25 mouse cellular contexts compared by ENCODE assay signal in genomic region chr4:129292831-129293230, GRCm38 (mm10). TPM values are rescaled to one million over a fixed set of nuclear protein-coding genes. Genes with fewer than 3 reads are reported as not detected.
DNase-seq lines count a peak whose midpoint lies in the region; ATAC-seq and TF ChIP-seq lines count a peak whose summit lies in the region.
"Had no signal": no experiment of that assay in that cellular context is flagged by ENCODE, and none has a peak within 500 bp of the region (broad histone marks: within the 10 kb centered on the region; RNA-seq: fewer than 3 reads in every experiment).

No protein-coding gene starts in this region.

- H3K9ac ChIP-seq in hindbrain, embryonic 13.5 days, result 0 out of 2 replicates have a peak overlapping the region, but pooled peaks have one; percentile 19
- no peak overlapping the region for H3K9ac ChIP-seq in hindbrain, postnatal 0 days (replicated peaks; ENCODE audit: low read length)
- H3K9ac ChIP-seq in MEL (ENCODE audit: control insufficient read depth, low read depth, low read length, poor library complexity, severe bottlenecking), result no peak overlapping the region
- H3K9ac ChIP-seq: embryonic facial prominence, embryonic 15.5 days; forebrain, embryonic 13.5 days; hindbrain, embryonic 15.5 days; liver, embryonic 12.5 days; liver, postnatal 0 days had no signal

- no peak for TF ChIP-seq CTCF in hindbrain, postnatal 0 days (IDR thresholded peaks at IDR 0.05; ENCODE audit: low read depth)
- TF ChIP-seq CTCF in MEL (IDR thresholded peaks at IDR 0.05 in 2 of 3, conservative IDR thresholded peaks at IDR 0.05 in 1 of 3; ENCODE audit: control insufficient read depth in 1 of 3, insufficient read depth in 1 of 3, low read depth in 2 of 3, low read length in 3 of 3, poor library complexity in 1 of 3, severe bottlenecking in 1 of 3), result no peak

- WGBS in hindbrain, embryonic 13.5 days, result 61% methylated on average over 7 of the region's 7 CpGs
- 44% methylated on average over 7 of the region's 7 CpGs for WGBS in hindbrain, postnatal 0 days

- no peaks in the 10 kb centered on the region for H3K36me3 ChIP-seq in hindbrain, embryonic 13.5 days
- H3K36me3 ChIP-seq in hindbrain, postnatal 0 days (ENCODE audit: insufficient read depth, low read length), result no peaks in the 10 kb centered on the region
- H3K36me3 ChIP-seq in MEL (ENCODE audit: control insufficient read depth in 1 of 2, insufficient read depth in 2 of 2, low read length in 2 of 2), result peaks cover 0 to 10% of the 10 kb centered on the region in 2 experiments; a peak in 2 of 4 replicates
- H3K36me3 ChIP-seq: embryonic facial prominence, embryonic 15.5 days; hindbrain, embryonic 15.5 days; liver, embryonic 12.5 days had no signal

- H3K4me1 ChIP-seq in hindbrain, embryonic 13.5 days (replicated peaks), result peaks cover under 1% of the 10 kb centered on the region
- H3K4me1 ChIP-seq in hindbrain, postnatal 0 days (ENCODE audit: insufficient read depth, low read length), result no peaks in the 10 kb centered on the region
- H3K4me1 ChIP-seq in MEL (ENCODE audit: control insufficient read depth in 1 of 2, insufficient read depth in 2 of 2, low read length in 2 of 2), result peaks cover 5 to 13% of the 10 kb centered on the region in 2 experiments; a peak in 3 of 4 replicates

- H3K4me3 ChIP-seq in hindbrain, embryonic 13.5 days, result no peak overlapping the region
- H3K4me3 ChIP-seq in hindbrain, postnatal 0 days (ENCODE audit: low read length), result no peak overlapping the region
- H3K4me3 ChIP-seq in MEL (ENCODE audit: control insufficient read depth in 1 of 2, insufficient read depth in 1 of 2, low read depth in 2 of 2, low read length in 2 of 2), result no peak overlapping the region
- H3K4me3 ChIP-seq: forebrain, embryonic 13.5 days; hindbrain, embryonic 15.5 days; liver, embryonic 12.5 days had no signal

- no peaks in the 10 kb centered on the region for H3K9me3 ChIP-seq in hindbrain, embryonic 13.5 days
- H3K9me3 ChIP-seq in hindbrain, postnatal 0 days (ENCODE audit: low read length), result no peaks in the 10 kb centered on the region
- H3K9me3 ChIP-seq in MEL (replicated peaks; ENCODE audit: insufficient read depth, low read length), result no peaks in the 10 kb centered on the region
- H3K9me3 ChIP-seq: embryonic facial prominence, embryonic 15.5 days; forebrain, embryonic 13.5 days; hindbrain, embryonic 15.5 days; liver, embryonic 12.5 days had no signal

- no peaks in the 10 kb centered on the region for H3K79me2 ChIP-seq in MEL (ENCODE audit: control insufficient read depth, insufficient read depth, low read length, poor library complexity)

- ATAC-seq in hindbrain, embryonic 13.5 days (ENCODE audit: low FRiP score), result no peak
- ATAC-seq in hindbrain, postnatal 0 days, result no peak
- ATAC-seq in granulocyte monocyte progenitor cell, adult 5-6 weeks (replicated peaks; ENCODE audit: poor library complexity, severe bottlenecking), result peak; percentile 86
- ATAC-seq: forebrain, embryonic 13.5 days; liver, embryonic 12.5 days; liver, postnatal 0 days; lung, postnatal 0 days; Patski had no signal

- no peak for DNase-seq in hindbrain, postnatal 0 days (ENCODE audit: low spot score)
- DNase-seq in A20 (ENCODE audit: low read depth, low spot score), result peak; percentile 34
- DNase-seq in MEL (ENCODE audit: low read depth, low spot score), result peak; percentile 67
- DNase-seq in spleen, postnatal 14 days (ENCODE audit: low spot score in 2 of 2), result no peak
- DNase-seq in right cerebral cortex, postnatal 10 days (ENCODE audit: low spot score in 2 of 2), result no peak
- DNase-seq: adrenal gland, postnatal 25 days; cerebellum, adult 11-12 months; cerebellum, adult 9-11 months; gastrocnemius, postnatal 14 days; heart, adult 11 months; heart, postnatal 36 days; kidney, adult 18-20 months; liver, postnatal 0 days; midbrain, embryonic 14.5 days; thymus, postnatal 4 days had no signal

- no peak for TF ChIP-seq POLR2A in MEL (IDR thresholded peaks at IDR 0.05; ENCODE audit: control insufficient read depth in 1 of 2, insufficient read depth in 1 of 2, low read depth in 1 of 2, low read length in 2 of 2, poor library complexity in 1 of 2)

- H3K4me2 ChIP-seq in hindbrain, embryonic 13.5 days, result no peak overlapping the region
- no peak overlapping the region for H3K4me2 ChIP-seq in hindbrain, postnatal 0 days (ENCODE audit: low read depth, low read length)
- H3K4me2 ChIP-seq: forebrain, embryonic 13.5 days; hindbrain, embryonic 15.5 days; liver, embryonic 12.5 days had no signal

- no peak for TF ChIP-seq RAD21 in MEL (IDR thresholded peaks at IDR 0.05; ENCODE audit: low read depth, low read length)

- H3K27ac ChIP-seq in hindbrain, embryonic 13.5 days, result no peak overlapping the region
- no peak overlapping the region for H3K27ac ChIP-seq in hindbrain, postnatal 0 days
- H3K27ac ChIP-seq in MEL (ENCODE audit: control insufficient read depth, low read depth, low read length), result no peak overlapping the region
- H3K27ac ChIP-seq: embryonic facial prominence, embryonic 15.5 days; forebrain, embryonic 13.5 days; hindbrain, embryonic 15.5 days; liver, embryonic 12.5 days had no signal

- TF ChIP-seq EP300 in MEL (IDR thresholded peaks at IDR 0.05; ENCODE audit: low read depth in 1 of 2, low read length in 2 of 2), result no peak

- H3K27me3 ChIP-seq in hindbrain, embryonic 13.5 days, result peaks cover 10% of the 10 kb centered on the region; the same call in 1 of the 2 replicates
- no peaks in the 10 kb centered on the region for H3K27me3 ChIP-seq in hindbrain, postnatal 0 days (ENCODE audit: insufficient read depth, low read length)
- H3K27me3 ChIP-seq in MEL (ENCODE audit: control insufficient read depth in 1 of 2, insufficient read depth in 2 of 2, low read length in 2 of 2), result no peaks in the 10 kb centered on the region
- H3K27me3 ChIP-seq: embryonic facial prominence, embryonic 15.5 days; Patski had no signal

TF ChIP-seq in MEL, 35 proteins besides CTCF, POLR2A, EP300 and RAD21 (continues in another document):
- TF ChIP-seq UBTF (IDR thresholded peaks at IDR 0.05; ENCODE audit: borderline replicate concordance, insufficient read depth, low read depth, low read length) (no peak), SIN3A (IDR thresholded peaks at IDR 0.05; ENCODE audit: low read length) (no peak), TCF12 (IDR thresholded peaks at IDR 0.05; ENCODE audit: low read depth, low read length) (no peak), TAL1 (IDR thresholded peaks at IDR 0.05; ENCODE audit: low read length) (no peak), KAT2A (conservative IDR thresholded peaks at IDR 0.05; ENCODE audit: low read depth, low read length) (no peak), CHD1 (IDR thresholded peaks at IDR 0.05; ENCODE audit: low read depth, low read length) (no peak), E2F4 (IDR thresholded peaks at IDR 0.05; ENCODE audit: borderline replicate concordance, low read depth, low read length) (no peak), MAFK (IDR thresholded peaks at IDR 0.05; ENCODE audit: borderline replicate concordance, low read depth, low read length) (no peak), BHLHE40 (IDR thresholded peaks at IDR 0.05; ENCODE audit: borderline replicate concordance, low read depth, low read length) (no peak), ZC3H11A (IDR thresholded peaks at IDR 0.05; ENCODE audit: low read depth, low read length) (no peak), USF2 (IDR thresholded peaks at IDR 0.05; ENCODE audit: borderline replicate concordance in 1 of 2, insufficient read depth in 1 of 2, low read depth in 1 of 2, low read length in 2 of 2) (no peak)

RNA-seq across cellular contexts. Expression of gene Sync, which starts 5.4 kb away (rescaled TPM):
- 1.1 and 1.4 TPM in 2 replicates for polyA plus RNA-seq in hindbrain, embryonic 13.5 days (2015; fragmentation: Nextera tagmentation; extraction: Ambion mirVana)
- total RNA-seq in hindbrain, postnatal 0 days (2014; rRNA removed), result 1.9 and 3.3 TPM in 2 replicates
- 1.9 and 2.0 TPM in 2 replicates for polyA plus RNA-seq in hindbrain, postnatal 0 days (2015; fragmentation: Nextera tagmentation; extraction: Ambion mirVana)
- 0.13 and 0.31 TPM in 2 replicates for total RNA-seq in MEL (2012; rRNA removed)
- under 1 TPM in 1 of 2 experiments, not detected in 1; 0.43 TPM for polyA plus RNA-seq in MEL (2012; ENCODE audit: insufficient read depth in 1 of 2, insufficient read length in 2 of 2, low read depth in 1 of 2, low replicate concordance in 2 of 2, missing spikeins in 1 of 2)
- not detected in 2 replicates for total RNA-seq in granulocyte monocyte progenitor cell, adult 5-6 weeks (2014; fragmentation: Nextera tagmentation)
- total RNA-seq in granulocyte monocyte progenitor cell, adult 5-6 weeks (2017), result not detected in 2 replicates
- total RNA-seq: monocyte, adult 5-6 weeks had no signal
- polyA plus RNA-seq: liver, postnatal 0 days had no signal

RNA-seq across cellular contexts. Expression of gene C77080, which starts 31.6 kb away (rescaled TPM):
- 5.3 and 5.4 TPM in 2 replicates for polyA plus RNA-seq in hindbrain, embryonic 13.5 days (2015; fragmentation: Nextera tagmentation; extraction: Ambion mirVana)
- total RNA-seq in hindbrain, postnatal 0 days (2014; rRNA removed), result 23.1 and 29.0 TPM in 2 replicates
- polyA plus RNA-seq in hindbrain, postnatal 0 days (2015; fragmentation: Nextera tagmentation; extraction: Ambion mirVana), result 4.9 and 5.3 TPM in 2 replicates
- 0.92 and 1.3 TPM in 2 replicates for total RNA-seq in MEL (2012; rRNA removed)
- 1 to 10 TPM in 1 of 2 experiments, not detected in 1; 6.9 TPM for polyA plus RNA-seq in MEL (2012; ENCODE audit: insufficient read depth in 1 of 2, insufficient read length in 2 of 2, low read depth in 1 of 2, low replicate concordance in 2 of 2, missing spikeins in 1 of 2)
- total RNA-seq in granulocyte monocyte progenitor cell, adult 5-6 weeks (2014; fragmentation: Nextera tagmentation), result 0.32 and 0.88 TPM in 2 replicates
- 0.05 TPM in 1 of 2 replicates, not detected in the other for total RNA-seq in granulocyte monocyte progenitor cell, adult 5-6 weeks (2017)
- total RNA-seq: neutrophil, adult 5-6 weeks had no signal

RNA-seq across cellular contexts. Expression of gene Rbbp4, which starts 42.3 kb away (rescaled TPM):
- 366 and 373 TPM in 2 replicates for polyA plus RNA-seq in hindbrain, embryonic 13.5 days (2015; fragmentation: Nextera tagmentation; extraction: Ambion mirVana)
- 71.3 and 83.2 TPM in 2 replicates for total RNA-seq in hindbrain, postnatal 0 days (2014; rRNA removed)
- 234 and 236 TPM in 2 replicates for polyA plus RNA-seq in hindbrain, postnatal 0 days (2015; fragmentation: Nextera tagmentation; extraction: Ambion mirVana)
- total RNA-seq in MEL (2012; rRNA removed), result 50.9 and 53.9 TPM in 2 replicates
- 100 to 1,000 TPM in 1 of 2 experiments, not detected in 1; 127 TPM for polyA plus RNA-seq in MEL (2012; ENCODE audit: insufficient read depth in 1 of 2, insufficient read length in 2 of 2, low read depth in 1 of 2, low replicate concordance in 2 of 2, missing spikeins in 1 of 2)
- 160 and 220 TPM in 2 replicates for total RNA-seq in granulocyte monocyte progenitor cell, adult 5-6 weeks (2014; fragmentation: Nextera tagmentation)
- total RNA-seq in granulocyte monocyte progenitor cell, adult 5-6 weeks (2017), result 133 and 136 TPM in 2 replicates

RNA-seq across cellular contexts. Expression of gene Zbtb8os, which starts 42.7 kb away (rescaled TPM):
- 26.8 and 28.8 TPM in 2 replicates for polyA plus RNA-seq in hindbrain, embryonic 13.5 days (2015; fragmentation: Nextera tagmentation; extraction: Ambion mirVana)
- 4.3 and 5.7 TPM in 2 replicates for total RNA-seq in hindbrain, postnatal 0 days (2014; rRNA removed)
- 23.5 and 27.4 TPM in 2 replicates for polyA plus RNA-seq in hindbrain, postnatal 0 days (2015; fragmentation: Nextera tagmentation; extraction: Ambion mirVana)
- total RNA-seq in MEL (2012; rRNA removed), result 16.7 and 21.7 TPM in 2 replicates
- 10 to 100 TPM in 1 of 2 experiments, not detected in 1; 22.6 TPM for polyA plus RNA-seq in MEL (2012; ENCODE audit: insufficient read depth in 1 of 2, insufficient read length in 2 of 2, low read depth in 1 of 2, low replicate concordance in 2 of 2, missing spikeins in 1 of 2)
- 87.7 and 90.3 TPM in 2 replicates for total RNA-seq in granulocyte monocyte progenitor cell, adult 5-6 weeks (2014; fragmentation: Nextera tagmentation)
- total RNA-seq in granulocyte monocyte progenitor cell, adult 5-6 weeks (2017), result 67.3 and 124 TPM in 2 replicates

Comparison
In these comparisons a context has a peak if more than half of its experiments do, and no peak if none do; other contexts are left out.
1. DNase-seq: peak in A20 (single experiment) and MEL (single experiment); none in hindbrain, postnatal 0 days (single experiment), spleen, postnatal 14 days (0 of 2) and right cerebral cortex, postnatal 10 days (0 of 2).
2. RNA of gene C77080, which starts 31.6 kb away (total RNA-seq): 23.1 to 29.0 TPM in hindbrain, postnatal 0 days; 0.92 to 1.3 TPM in MEL and 0.05 to 0.88 TPM in granulocyte monocyte progenitor cell, adult 5-6 weeks; every median in the first group is over 10 times any median in the second.